In the genomic region with DNA sequence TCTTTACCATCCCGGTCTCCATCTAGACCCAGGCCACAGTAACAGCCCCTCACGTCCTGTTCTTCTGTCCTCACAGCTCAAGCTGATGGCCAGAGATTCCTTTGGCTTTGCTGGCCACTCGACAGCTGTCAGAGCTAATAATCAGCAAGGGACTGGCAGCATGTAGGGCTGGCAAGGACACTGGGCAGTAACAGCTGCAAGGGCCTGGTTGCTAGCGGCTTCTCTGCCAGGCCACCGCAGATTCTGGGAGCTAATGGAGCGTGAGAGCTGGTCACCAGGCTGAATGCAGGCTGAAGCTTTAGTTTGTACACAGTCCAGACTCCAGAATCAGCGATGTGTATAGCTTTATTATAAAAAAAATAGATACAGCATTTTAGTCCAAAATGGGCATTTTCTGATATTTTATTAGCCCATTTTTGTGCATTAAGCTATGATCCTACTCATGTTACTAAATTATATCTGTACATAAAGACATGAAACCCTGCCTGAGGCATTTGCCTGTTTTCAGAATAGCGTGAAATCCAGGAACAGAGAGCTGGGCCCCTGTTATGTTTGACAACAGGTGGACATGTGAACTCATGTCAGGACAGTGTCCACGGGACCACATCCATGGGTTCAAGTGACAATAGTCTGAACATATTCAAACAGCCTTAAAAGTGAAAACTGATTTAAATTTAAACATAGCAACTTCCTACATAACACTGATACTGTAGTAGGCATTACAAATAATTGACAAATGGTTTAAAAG, we compare ENCODE assay signal across 12 mouse cellular contexts. TPM values are rescaled to one million over a fixed set of nuclear protein-coding genes. Genes with fewer than 3 reads are reported as not detected.
DNase-seq lines count a peak whose midpoint lies in the region; ATAC-seq lines count a peak whose summit lies in the region.
"Had no signal": no experiment of that assay in that cellular context is flagged by ENCODE, and none has a peak within 500 bp of the region (broad histone marks: within the 10 kb centered on the region; RNA-seq: fewer than 3 reads in every experiment).

No protein-coding gene starts in this region.

- no peak overlapping the region for H3K4me3 ChIP-seq in embryonic facial prominence, embryonic 14.5 days (ENCODE audit: low read depth, low read length)
- H3K4me3 ChIP-seq in embryonic facial prominence, embryonic 10.5 days: no peak overlapping the region
- no peak overlapping the region for H3K4me3 ChIP-seq in midbrain, embryonic 13.5 days (replicated peaks)
- no peak overlapping the region for H3K4me3 ChIP-seq in midbrain, embryonic 15.5 days
- H3K4me3 ChIP-seq in neural tube, embryonic 14.5 days (ENCODE audit: low read depth, low read length): no peak overlapping the region
- H3K4me3 ChIP-seq: embryonic facial prominence, embryonic 12.5 days had no signal

- no peaks in the 10 kb centered on the region for H3K4me1 ChIP-seq in embryonic facial prominence, embryonic 14.5 days (ENCODE audit: control insufficient read depth, insufficient read depth, low read length)
- no peaks in the 10 kb centered on the region for H3K4me1 ChIP-seq in embryonic facial prominence, embryonic 10.5 days
- H3K4me1 ChIP-seq in midbrain, embryonic 13.5 days (replicated peaks): no peaks in the 10 kb centered on the region
- no peaks in the 10 kb centered on the region for H3K4me1 ChIP-seq in midbrain, embryonic 15.5 days
- no peaks in the 10 kb centered on the region for H3K4me1 ChIP-seq in neural tube, embryonic 14.5 days (ENCODE audit: control insufficient read depth, insufficient read depth, low read length)
- H3K4me1 ChIP-seq: embryonic facial prominence, embryonic 12.5 days had no signal

- no peak overlapping the region for H3K4me2 ChIP-seq in embryonic facial prominence, embryonic 14.5 days (ENCODE audit: low read depth, low read length)
- no peak overlapping the region for H3K4me2 ChIP-seq in midbrain, embryonic 13.5 days (replicated peaks)
- no peak overlapping the region for H3K4me2 ChIP-seq in midbrain, embryonic 15.5 days
- H3K4me2 ChIP-seq in neural tube, embryonic 14.5 days (ENCODE audit: low read depth, low read length): no peak overlapping the region
- H3K4me2 ChIP-seq: embryonic facial prominence, embryonic 12.5 days had no signal

- no peak overlapping the region for H3K9ac ChIP-seq in embryonic facial prominence, embryonic 14.5 days (ENCODE audit: low read depth, low read length)
- no peak overlapping the region for H3K9ac ChIP-seq in midbrain, embryonic 13.5 days (replicated peaks)
- no peak overlapping the region for H3K9ac ChIP-seq in midbrain, embryonic 15.5 days
- H3K9ac ChIP-seq in neural tube, embryonic 14.5 days (replicated peaks; ENCODE audit: low read depth, low read length): no peak overlapping the region
- H3K9ac ChIP-seq: embryonic facial prominence, embryonic 12.5 days had no signal

- H3K9me3 ChIP-seq in embryonic facial prominence, embryonic 14.5 days (ENCODE audit: control insufficient read depth, low read length): no peaks in the 10 kb centered on the region
- H3K9me3 ChIP-seq in embryonic facial prominence, embryonic 10.5 days: no peaks in the 10 kb centered on the region
- H3K9me3 ChIP-seq in midbrain, embryonic 13.5 days: no peaks in the 10 kb centered on the region
- H3K9me3 ChIP-seq in midbrain, embryonic 15.5 days: no peaks in the 10 kb centered on the region
- H3K9me3 ChIP-seq in neural tube, embryonic 14.5 days (ENCODE audit: control insufficient read depth, low read length): no peaks in the 10 kb centered on the region
- H3K9me3 ChIP-seq: embryonic facial prominence, embryonic 12.5 days had no signal

- peak; percentile 72; the same call in 1 of the 2 replicates for ATAC-seq in embryonic facial prominence, embryonic 14.5 days (ENCODE audit: low read depth)
- ATAC-seq in midbrain, embryonic 13.5 days: peak; percentile 55
- ATAC-seq in midbrain, embryonic 15.5 days (replicated peaks): no peak
- ATAC-seq in neural tube, embryonic 14.5 days (ENCODE audit: low read depth): peak; percentile 38; the same call in 1 of the 2 replicates

- no peak overlapping the region for H3K27ac ChIP-seq in embryonic facial prominence, embryonic 14.5 days (replicated peaks; ENCODE audit: low read depth, low read length)
- no peak overlapping the region for H3K27ac ChIP-seq in embryonic facial prominence, embryonic 10.5 days (replicated peaks)
- no peak overlapping the region for H3K27ac ChIP-seq in midbrain, embryonic 13.5 days
- H3K27ac ChIP-seq in midbrain, embryonic 15.5 days: no peak overlapping the region
- H3K27ac ChIP-seq in neural tube, embryonic 14.5 days (ENCODE audit: low read depth, low read length): no peak overlapping the region
- H3K27ac ChIP-seq: embryonic facial prominence, embryonic 12.5 days had no signal

- no peaks in the 10 kb centered on the region for H3K36me3 ChIP-seq in embryonic facial prominence, embryonic 14.5 days (ENCODE audit: control insufficient read depth, insufficient read depth, low read length)
- H3K36me3 ChIP-seq in embryonic facial prominence, embryonic 10.5 days (replicated peaks): no peaks in the 10 kb centered on the region
- no peaks in the 10 kb centered on the region for H3K36me3 ChIP-seq in midbrain, embryonic 13.5 days
- H3K36me3 ChIP-seq in midbrain, embryonic 15.5 days (replicated peaks): no peaks in the 10 kb centered on the region
- H3K36me3 ChIP-seq in neural tube, embryonic 14.5 days (ENCODE audit: control insufficient read depth, insufficient read depth, low read length): no peaks in the 10 kb centered on the region
- H3K36me3 ChIP-seq: embryonic facial prominence, embryonic 12.5 days had no signal

- peak; percentile 55 for DNase-seq in embryonic facial prominence, embryonic 14.5 days (ENCODE audit: low spot score)
- no peak for DNase-seq in embryonic facial prominence, embryonic 10.5 days (ENCODE audit: low spot score)
- peak; percentile 69 for DNase-seq in gastrocnemius, postnatal 25 days
- no peak for DNase-seq in lung, adult 18-20 months
- no peak for DNase-seq in adrenal gland, postnatal 4 days (ENCODE audit: low spot score in 2 of 2)
- DNase-seq: B cell, adult 2 months; lung, adult 2 months; right cerebral cortex, adult 18-20 months had no signal

- no peaks in the 10 kb centered on the region for H3K27me3 ChIP-seq in embryonic facial prominence, embryonic 14.5 days (replicated peaks; ENCODE audit: control insufficient read depth, insufficient read depth, low read length)
- H3K27me3 ChIP-seq in embryonic facial prominence, embryonic 10.5 days (replicated peaks; ENCODE audit: low read depth, poor library complexity, severe bottlenecking): no peaks in the 10 kb centered on the region
- H3K27me3 ChIP-seq in midbrain, embryonic 13.5 days: no peaks in the 10 kb centered on the region
- H3K27me3 ChIP-seq in midbrain, embryonic 15.5 days (replicated peaks): no peaks in the 10 kb centered on the region
- no peaks in the 10 kb centered on the region for H3K27me3 ChIP-seq in neural tube, embryonic 14.5 days (ENCODE audit: control insufficient read depth, insufficient read depth, low read length)
- H3K27me3 ChIP-seq: embryonic facial prominence, embryonic 12.5 days had no signal

- WGBS in embryonic facial prominence, embryonic 14.5 days: 72% methylated on average over 9 of the region's 9 CpGs
- WGBS in embryonic facial prominence, embryonic 10.5 days: 87% methylated on average over 9 of the region's 9 CpGs
- 72% methylated on average over 9 of the region's 9 CpGs for WGBS in midbrain, embryonic 13.5 days
- 80% methylated on average over 9 of the region's 9 CpGs for WGBS in midbrain, embryonic 15.5 days
- 71% methylated on average over 9 of the region's 9 CpGs for WGBS in neural tube, embryonic 14.5 days

RNA-seq across cellular contexts. Expression of a gene that starts 16.6 kb away (rescaled TPM):
- 120 and 132 TPM in 2 replicates for polyA plus RNA-seq in embryonic facial prominence, embryonic 14.5 days (2014; fragmentation: Nextera tagmentation; extraction: Ambion mirVana)
- 45.7 and 46.6 TPM in 2 replicates for polyA plus RNA-seq in embryonic facial prominence, embryonic 10.5 days (2016; fragmentation: Nextera tagmentation; extraction: Ambion mirVana)
- 30.6 and 31.1 TPM in 2 replicates for polyA plus RNA-seq in midbrain, embryonic 13.5 days (2015; fragmentation: Nextera tagmentation; extraction: Ambion mirVana)
- 22.8 and 24.8 TPM in 2 replicates for polyA plus RNA-seq in midbrain, embryonic 15.5 days (2015; fragmentation: Nextera tagmentation; extraction: Ambion mirVana)
- total RNA-seq in gastrocnemius, postnatal 25 days (2021): 10 to 100 TPM; 11.1 to 18.9 TPM
- polyA plus RNA-seq in neural tube, embryonic 14.5 days (2014; fragmentation: Nextera tagmentation; extraction: Ambion mirVana): 23.0 and 30.5 TPM in 2 replicates
- total RNA-seq in adrenal gland, postnatal 4 days (2021): 10 to 100 TPM; 83.2 to 87.9 TPM

Comparison
In these comparisons a context has a peak if more than half of its experiments do, and no peak if none do; other contexts are left out.
1. DNase-seq: peak in embryonic facial prominence, embryonic 14.5 days (single experiment) and gastrocnemius, postnatal 25 days (single experiment); none in embryonic facial prominence, embryonic 10.5 days (single experiment), lung, adult 18-20 months (0 of 2) and adrenal gland, postnatal 4 days (0 of 2).